Mouse (Mus musculus) B cell, adult 67 days (primary cell): ENCODE measurements around the gene Fubp3. TPM values are rescaled to one million over a fixed set of nuclear protein-coding genes. Genes with fewer than 3 reads are reported as not detected.

ENCODE experiments used
- total RNA-seq, 2 experiments: library from RNA; stranded (reverse); gene quantifications; 4 replicates each; pipeline ENCODE4 v1.2.4; 2023

Fubp3 gene
- total RNA-seq: 10 to 100 TPM; 14.2 to 18.3 TPM

DNA sequence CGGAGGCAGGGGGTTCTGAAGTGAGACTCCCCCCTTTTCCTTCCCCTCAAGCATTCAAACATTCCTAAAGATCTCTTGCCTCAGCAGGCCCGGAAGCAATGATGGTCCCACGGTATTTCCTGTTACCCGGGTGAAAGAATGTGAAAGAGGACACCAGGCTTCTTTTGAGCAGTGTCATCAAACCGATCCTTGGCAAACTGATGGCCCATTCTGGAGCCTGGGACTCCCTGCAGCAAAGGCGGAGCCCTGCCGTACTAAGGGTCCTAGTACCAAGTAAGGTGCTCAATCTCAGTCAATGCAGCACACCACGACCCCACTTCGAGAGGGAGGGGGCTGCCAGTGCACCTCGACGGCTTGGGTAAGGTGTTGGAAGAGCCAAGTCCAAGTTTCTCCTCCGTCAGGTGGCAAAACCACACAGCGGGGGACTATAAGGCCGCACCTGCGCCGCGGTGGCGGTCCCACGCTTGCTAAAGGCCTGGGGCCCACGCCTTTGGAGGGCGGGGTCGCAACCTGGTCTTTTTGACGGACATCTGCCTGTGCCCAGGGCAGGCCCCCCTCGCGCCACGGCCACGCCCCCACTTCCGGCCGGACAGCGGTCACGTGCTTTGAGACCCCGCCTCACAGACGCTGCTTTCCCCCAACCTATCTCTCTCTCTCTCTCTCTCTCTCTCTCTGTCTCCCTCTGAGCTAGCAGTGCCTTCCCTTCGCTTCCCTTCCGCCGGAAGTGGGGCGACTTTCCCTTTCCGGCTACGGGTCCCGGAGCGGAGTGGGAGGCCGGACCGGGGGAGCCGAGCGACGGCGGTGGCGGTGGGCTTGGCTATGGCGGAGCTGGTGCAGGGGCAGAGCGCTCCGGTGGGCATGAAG lies at the start of gene Fubp3:
Gene Fubp3 (plus strand): TSS at position 601 of the 864 bp plus-strand sequence.

DNA sequence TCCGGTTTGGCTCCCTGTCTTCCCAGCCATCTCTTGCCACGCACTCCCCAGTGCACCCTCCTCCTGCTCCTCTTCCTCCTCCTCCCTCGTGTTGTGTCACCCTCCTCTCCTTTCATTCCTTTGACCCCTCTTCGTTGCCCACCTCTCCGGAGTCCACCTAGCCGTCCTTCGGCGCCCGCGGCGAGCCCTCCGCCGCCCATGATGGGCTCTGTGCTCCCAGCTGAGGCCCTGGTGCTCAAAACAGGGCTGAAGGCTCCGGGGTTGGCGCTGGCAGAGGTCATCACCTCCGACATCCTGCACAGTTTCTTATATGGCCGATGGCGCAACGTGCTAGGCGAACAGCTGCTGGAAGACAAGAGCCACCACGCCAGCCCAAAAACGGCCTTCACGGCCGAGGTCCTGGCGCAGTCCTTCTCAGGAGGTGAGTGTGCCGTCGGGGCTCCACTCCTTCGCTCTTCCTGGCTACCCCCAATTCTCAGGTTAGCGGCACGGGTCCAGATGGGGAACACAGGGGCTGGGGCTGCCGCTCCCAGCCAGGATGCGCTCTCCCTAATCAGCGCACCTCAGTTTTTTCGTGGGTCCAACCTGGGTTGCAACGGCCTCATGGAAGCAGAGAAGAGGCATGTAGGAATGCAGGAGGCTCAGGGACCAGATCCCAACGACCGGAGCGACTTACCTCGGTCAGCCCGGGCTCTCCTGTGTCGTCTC lies 67.6 kb downstream of the Fubp3 start, which contains the start of gene Prdm12:
Gene Prdm12 (plus strand): TSS at position 137 of the 708 bp plus-strand sequence.

Other genes with a start within 250 kb of the Fubp3 start
- 10 to 100 TPM; 19.1 to 20.5 TPM for gene Ass1, start 102.4 kb upstream of the Fubp3 start, total RNA-seq
- not detected for gene Prdm12, start 67.4 kb downstream of the Fubp3 start, total RNA-seq
- gene Exosc2, start 98.1 kb downstream of the Fubp3 start, total RNA-seq: 10 to 100 TPM; 46.8 to 50.8 TPM
- gene Abl1, start 115.7 kb downstream of the Fubp3 start, total RNA-seq: 10 to 100 TPM; 79.6 to 81.9 TPM
- gene Qrfp, start 237.9 kb downstream of the Fubp3 start, total RNA-seq: 1 to 10 TPM in 1 of 2 experiments, under 1 TPM in 1; 0.92 to 2.6 TPM